Mouse (Mus musculus) frontal cortex, postnatal 14 days (tissue): Measurements from ENCODE around the gene Farp1.
A peak's percentile ranks its signal among the peaks of the same experiment; 100 is the strongest.
"Not testable (repeated sequence)": the region's sequence is repeated elsewhere in the genome, so short reads cannot be mapped to it uniquely, and the experiment has no call there.

Source experiments
- DNase-seq, 2 experiments: peaks; one replicate each; pipeline ENCODE4 v3.0.0; 2022; ENCODE audit warnings: low spot score in 2 of 2

The Farp1 gene

DNA sequence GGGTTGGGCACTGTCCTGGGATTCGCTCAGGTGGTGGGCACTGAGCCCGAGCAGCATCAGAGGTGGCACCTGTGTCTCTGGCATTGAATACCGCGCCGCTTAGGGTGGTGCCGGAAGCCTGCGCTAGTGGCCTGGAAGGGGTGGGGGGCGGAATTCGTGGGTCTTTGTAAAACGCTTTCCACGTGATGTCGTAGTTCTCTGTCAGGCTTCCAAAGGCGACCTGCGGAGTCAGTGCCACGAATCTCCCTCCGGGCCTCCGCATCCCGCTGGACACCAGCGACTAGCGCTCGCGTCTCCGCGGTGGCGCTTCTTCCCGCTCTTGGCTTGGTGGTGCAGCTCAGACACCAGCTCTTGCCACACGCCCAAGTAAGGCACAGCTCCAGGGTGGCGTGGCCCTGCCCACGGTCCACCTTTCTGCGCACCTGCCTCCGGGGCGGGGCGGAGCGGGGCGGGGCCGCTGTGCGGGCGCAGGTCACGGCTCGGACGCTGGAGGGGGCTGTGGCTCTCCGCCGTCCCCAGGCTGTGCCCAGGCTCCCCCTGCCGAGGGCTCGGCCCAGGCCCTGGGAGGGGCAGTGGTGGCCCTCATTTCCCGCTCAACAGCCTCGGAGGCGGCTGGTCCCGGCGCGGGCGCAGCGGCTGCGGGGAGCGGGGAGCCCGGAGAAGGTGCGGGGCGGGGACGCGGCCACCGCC is at the start of gene Farp1:
Gene Farp1 (plus strand): TSS at position 228 of the 690 bp plus-strand sequence.
- peak; percentile 50 to 61 for DNase-seq

- no peak for DNase-seq
These were observed 45.9 kb upstream of the Farp1 start for GRCm38 (mm10) chr14:120989126-120989525.

GRCm38 (mm10) chr14:120997686-120998085 is 37.3 kb upstream of the Farp1 start:
- no peak for DNase-seq

DNA sequence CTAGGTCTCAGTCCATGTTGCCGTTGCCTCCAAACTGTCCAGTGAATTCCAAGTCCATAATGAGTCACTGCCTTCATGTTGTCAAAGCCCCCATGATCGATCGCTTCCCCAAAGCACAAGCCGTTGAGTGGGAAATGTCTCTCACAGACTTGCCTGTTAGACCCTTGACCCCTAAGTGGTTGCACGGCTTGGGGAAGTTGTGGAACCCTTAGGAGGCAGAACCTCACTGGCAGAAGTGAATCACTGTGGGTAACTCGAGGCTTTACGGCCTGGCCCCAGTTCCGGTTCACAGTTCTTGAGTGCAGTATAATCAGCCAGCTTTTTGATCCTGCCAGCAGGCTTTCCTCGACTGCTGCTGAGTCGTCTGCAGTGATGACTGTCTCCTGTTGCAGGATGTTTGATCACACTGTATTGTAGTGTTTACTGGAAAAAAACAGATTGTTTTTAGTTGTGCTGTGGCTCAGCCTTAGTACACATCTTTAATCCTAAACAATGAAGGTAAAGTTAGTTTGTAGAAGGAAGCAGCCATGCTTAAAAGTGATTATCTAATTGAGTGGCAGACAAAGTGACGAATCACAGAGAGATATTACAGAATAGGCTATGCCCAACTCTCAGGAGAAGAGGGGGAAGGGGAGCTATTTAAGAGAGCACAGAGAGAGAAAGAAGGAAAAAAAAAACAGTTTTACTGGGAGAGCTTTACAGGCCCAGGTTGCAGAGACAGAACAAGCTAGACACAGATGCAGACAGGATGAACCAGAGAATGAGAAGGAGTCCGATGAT is 34.2 kb upstream of the Farp1 start:
- no peak for DNase-seq

DNA sequence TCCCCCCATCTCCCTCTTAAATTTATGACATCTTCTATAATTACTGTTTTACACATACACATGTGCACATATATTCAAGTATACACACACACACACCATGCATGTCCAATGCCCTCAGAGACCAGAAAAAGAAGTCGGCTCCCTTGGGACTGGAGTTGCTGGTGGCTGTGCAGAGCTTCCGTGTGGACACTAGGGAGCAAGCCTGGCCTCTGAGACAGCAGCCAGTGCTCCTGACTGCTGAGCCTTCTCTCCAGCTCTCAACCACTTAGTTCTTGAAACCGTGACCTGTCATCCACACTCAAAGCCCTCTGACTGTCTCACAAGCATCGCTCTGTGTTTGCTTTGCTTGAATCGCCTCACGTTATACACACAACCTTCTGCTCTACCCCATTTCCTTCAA is 29.4 kb upstream of the Farp1 start:
- no peak for DNase-seq

- DNase-seq = no peak
These were observed 29.0 kb upstream of the Farp1 start for GRCm38 (mm10) chr14:121006021-121006420.

GRCm38 (mm10) chr14:121015114-121015690 is 19.8 kb upstream of the Farp1 start:
- no peak for DNase-seq

- DNase-seq = no peak
These were observed 12.6 kb upstream of the Farp1 start for GRCm38 (mm10) chr14:121022403-121022802.

DNA sequence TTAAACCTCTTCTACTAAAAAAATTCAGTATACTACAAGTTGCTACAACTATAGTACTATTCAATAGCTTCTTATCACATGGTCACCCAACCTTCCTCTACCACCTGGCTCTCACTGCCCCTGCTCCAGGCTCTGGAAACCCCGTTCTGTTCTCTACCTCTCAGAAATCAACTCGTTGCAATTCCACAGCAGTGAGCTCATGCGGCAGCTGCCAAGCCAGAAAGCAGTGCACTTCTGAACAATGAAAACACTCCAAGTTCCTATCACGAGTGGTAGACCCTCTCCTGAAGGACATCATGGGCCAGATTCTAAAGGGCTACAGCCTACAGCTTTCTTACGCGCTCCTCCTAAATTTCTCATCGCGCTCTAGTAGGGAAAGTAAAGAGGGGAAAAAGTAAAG is 9.6 kb upstream of the Farp1 start:
- DNase-seq = no peak

DNA sequence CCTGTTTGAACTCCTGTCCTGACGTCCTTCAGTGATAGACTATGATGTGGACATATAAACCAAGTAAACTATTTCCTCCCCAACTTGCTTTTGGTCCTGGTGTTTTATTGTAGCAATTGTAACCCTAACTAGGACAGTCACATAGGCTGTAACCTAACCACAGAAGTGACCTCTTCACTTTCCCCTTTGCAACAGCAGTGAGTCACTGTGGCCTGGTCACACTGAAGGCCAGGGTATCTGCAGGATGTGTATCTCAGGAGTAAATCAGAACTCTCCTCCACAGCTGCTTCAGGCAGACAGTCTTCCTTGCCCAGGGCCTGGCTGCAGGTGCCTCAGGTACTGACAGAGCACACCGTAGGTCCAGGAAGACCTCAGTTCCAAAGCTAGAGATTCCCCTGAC is 3.6 kb upstream of the Farp1 start:
- DNase-seq = no peak

DNA sequence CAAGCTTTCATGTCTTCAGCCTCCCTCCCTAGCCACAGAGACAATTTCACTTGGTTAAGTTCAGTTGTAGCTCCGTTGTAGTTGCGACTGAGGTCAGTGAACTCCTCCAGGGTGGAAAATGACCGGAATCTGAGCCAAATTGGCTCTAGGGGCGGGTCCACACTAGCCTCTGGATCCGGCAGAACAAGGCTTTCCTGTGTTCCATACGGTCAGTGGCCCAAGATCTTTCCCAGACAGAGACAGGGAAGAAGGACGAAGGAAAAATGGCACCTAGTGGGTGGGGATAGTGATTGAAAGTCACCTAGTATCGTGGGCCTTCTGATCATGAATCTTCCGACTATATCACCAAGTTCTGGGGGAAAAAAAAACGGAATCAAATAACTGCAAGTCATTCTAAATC is 475 bp upstream of the Farp1 start:
- no peak for DNase-seq

- DNase-seq = peak in 1 of 2 experiments; percentile 49
These were observed 868 bp downstream of the Farp1 start for GRCm38 (mm10) chr14:121035663-121036473.

GRCm38 (mm10) chr14:121036612-121037221 is 1.7 kb downstream of the Farp1 start:
- DNase-seq = peak in 1 of 2 experiments; percentile 20

- DNase-seq = no peak
These were observed 2.3 kb downstream of the Farp1 start for GRCm38 (mm10) chr14:121037276-121037675.

GRCm38 (mm10) chr14:121038676-121039075 is 3.7 kb downstream of the Farp1 start:
- no peak for DNase-seq

- no peak for DNase-seq
These were observed 9.1 kb downstream of the Farp1 start for GRCm38 (mm10) chr14:121044145-121044544.

GRCm38 (mm10) chr14:121046313-121046961 is 11.4 kb downstream of the Farp1 start:
- no peak for DNase-seq

- no peak for DNase-seq
These were observed 12.8 kb downstream of the Farp1 start for GRCm38 (mm10) chr14:121047780-121048179.

DNA sequence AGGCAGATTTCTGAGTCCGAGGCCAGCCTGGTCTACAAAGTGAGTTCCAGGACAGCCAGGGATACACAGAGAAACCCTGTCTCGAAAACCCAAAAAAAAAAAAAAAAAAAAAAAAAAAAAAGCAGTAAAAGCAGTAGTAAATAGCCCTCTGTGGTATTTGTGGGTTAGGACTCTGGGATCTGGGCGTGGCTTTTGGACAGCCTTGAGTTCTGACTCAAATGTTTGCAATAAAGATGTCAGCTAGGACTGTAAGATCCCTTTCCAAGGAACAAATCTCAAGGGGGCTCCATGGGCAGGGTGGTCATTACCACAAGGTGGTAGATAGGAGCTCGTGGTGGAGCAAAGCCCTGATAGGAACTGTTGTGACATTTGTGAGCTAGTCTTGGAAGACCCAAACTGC is 16.0 kb downstream of the Farp1 start:
- DNase-seq = not testable (repeated sequence)

GRCm38 (mm10) chr14:121053020-121053518 is 18.1 kb downstream of the Farp1 start:
- no peak for DNase-seq

GRCm38 (mm10) chr14:121054062-121054461 is 19.1 kb downstream of the Farp1 start:
- no peak for DNase-seq
